Mouse (Mus musculus) CH12.LX (cell line): ENCODE measurements at regions not wholly inside any gene's neighbourhood (a gene's known extent, or its start where the extent isn't known, plus 50 kb on each side); places are given as distances from the start of the nearest gene placed in this dataset.

Experiments
- DNase-seq: peaks from one replicate; pipeline ENCODE4 v3.0.0-alpha.2; 2013; ENCODE audit errors: extremely low read depth
- H3K27ac ChIP-seq: 2 replicates; pipeline ENCODE4 v1.5.1; 2012; ENCODE audit warnings: low read depth, mild to moderate bottlenecking, control low read depth, moderate library complexity; ENCODE audit not compliant: insufficient read depth
- H3K27me3 ChIP-seq: replicated peaks from 2 replicates; pipeline ENCODE3; 2012; ENCODE audit warnings: inconsistent platforms
- H3K36me3 ChIP-seq, 2 experiments: replicated peaks in 1 of 2; 2 replicates each; pipeline versions ENCODE3 to v1.6.1; 2012; ENCODE audit warnings: inconsistent platforms in 1 of 2, low read length in 1 of 2, mild to moderate bottlenecking in 1 of 2, mixed read lengths in 1 of 2, moderate library complexity in 1 of 2; ENCODE audit not compliant: control insufficient read depth in 1 of 2, insufficient read depth in 1 of 2
- H3K4me1 ChIP-seq, 2 experiments: 2 replicates each; pipeline ENCODE4 v1.6.1; 2012; ENCODE audit warnings: inconsistent platforms in 1 of 2, moderate library complexity in 1 of 2; ENCODE audit not compliant: insufficient read depth in 2 of 2, control insufficient read depth in 1 of 2
- H3K4me2 ChIP-seq: 2 replicates; pipeline ENCODE4 v1.6.1; 2012; ENCODE audit warnings: low read depth, mild to moderate bottlenecking, control low read depth; ENCODE audit not compliant: poor library complexity, insufficient read depth, severe bottlenecking
- H3K4me3 ChIP-seq, 3 experiments: fragments of 150-350 bp in 1 of 3; sonication (generic) in 1 of 3; replicated peaks in 1 of 3; 2 replicates each; pipeline versions ENCODE3 to v1.5.1; 2011 to 2012; ENCODE audit warnings: low read depth in 2 of 3, low read length in 2 of 3, mild to moderate bottlenecking in 2 of 3, moderate library complexity in 2 of 3, control low read depth in 1 of 3, improper control_type of control experiment in 1 of 3, inconsistent platforms in 1 of 3, mixed read lengths in 1 of 3; ENCODE audit not compliant: poor library complexity in 1 of 3
- H3K79me2 ChIP-seq: replicated peaks from 2 replicates; pipeline ENCODE4 v1.6.1; 2012; ENCODE audit warnings: mild to moderate bottlenecking, moderate library complexity; ENCODE audit not compliant: control insufficient read depth, poor library complexity, insufficient read depth, severe bottlenecking; ENCODE audit errors: extremely low read depth
- H3K9ac ChIP-seq: 2 replicates; pipeline ENCODE4 v1.6.1; 2012; ENCODE audit warnings: low read depth, mild to moderate bottlenecking, control low read depth, moderate library complexity; ENCODE audit not compliant: insufficient read depth
- H3K9me3 ChIP-seq: replicated peaks from 2 replicates; pipeline ENCODE3; 2012; ENCODE audit warnings: low read length, inconsistent platforms, mixed read lengths
- BHLHE40 ChIP-seq: IDR thresholded peaks from 2 replicates; pipeline ENCODE4 v1.6.1; 2011; ENCODE audit warnings: mild to moderate bottlenecking, low read depth, low read length, improper control_type of control experiment
- ETS1 ChIP-seq: conservative IDR thresholded peaks from 2 replicates; pipeline ENCODE4 v1.6.1; 2012; ENCODE audit warnings: low read depth, mild to moderate bottlenecking, inconsistent platforms, low read length, improper control_type of control experiment, moderate library complexity
- GABPA ChIP-seq: IDR thresholded peaks from 2 replicates; pipeline ENCODE4 v1.6.1; 2012; ENCODE audit warnings: low read depth, low read length, improper control_type of control experiment, inconsistent platforms; ENCODE audit not compliant: insufficient replicate concordance
- HCFC1 ChIP-seq: IDR thresholded peaks from 2 replicates; pipeline ENCODE4 v1.6.1; 2012; ENCODE audit warnings: low read depth, mild to moderate bottlenecking, inconsistent platforms, low read length, improper control_type of control experiment
- JUN ChIP-seq: IDR thresholded peaks from 2 replicates; pipeline ENCODE4 v1.6.1; 2011; ENCODE audit warnings: low read depth, mild to moderate bottlenecking, low read length, improper control_type of control experiment, moderate library complexity; ENCODE audit not compliant: insufficient read depth
- JUND ChIP-seq: conservative IDR thresholded peaks from 2 replicates; pipeline ENCODE4 v1.6.1; 2011; ENCODE audit warnings: low read depth, low read length, improper control_type of control experiment
- KAT2A ChIP-seq: IDR thresholded peaks from 2 replicates; pipeline ENCODE4 v1.6.1; 2012; ENCODE audit warnings: low read length, improper control_type of control experiment, inconsistent platforms; ENCODE audit not compliant: insufficient replicate concordance
- MAFK ChIP-seq: IDR thresholded peaks from 2 replicates; pipeline ENCODE4 v1.6.1; 2011; ENCODE audit warnings: low read length, improper control_type of control experiment; ENCODE audit not compliant: insufficient replicate concordance
- MEF2A ChIP-seq: IDR thresholded peaks from 2 replicates; pipeline ENCODE4 v1.6.1; 2014; ENCODE audit warnings: low read depth, mild to moderate bottlenecking, inconsistent platforms, low read length, improper control_type of control experiment, borderline replicate concordance
- MXI1 ChIP-seq: IDR thresholded peaks from 2 replicates; pipeline ENCODE4 v1.6.1; 2011; ENCODE audit warnings: mild to moderate bottlenecking, low read depth, low read length, improper control_type of control experiment
- NRF1 ChIP-seq: IDR thresholded peaks from 2 replicates; pipeline ENCODE4 v1.6.1; 2014; ENCODE audit warnings: low read depth, mild to moderate bottlenecking, inconsistent platforms, low read length, improper control_type of control experiment, moderate library complexity
- PAX5 ChIP-seq: IDR thresholded peaks from 2 replicates; pipeline ENCODE4 v1.6.1; 2012; ENCODE audit warnings: low read length, inconsistent platforms, mixed read lengths
- POLR2A ChIP-seq: IDR thresholded peaks from 2 replicates; pipeline ENCODE4 v1.6.1; 2011; ENCODE audit warnings: low read depth, mild to moderate bottlenecking, improper control_type of control experiment, low read length
- RCOR1 ChIP-seq: conservative IDR thresholded peaks from 2 replicates; pipeline ENCODE4 v1.6.1; 2012; ENCODE audit warnings: low read depth, mild to moderate bottlenecking, inconsistent platforms, low read length, improper control_type of control experiment
- SIN3A ChIP-seq: IDR thresholded peaks from 2 replicates; pipeline ENCODE4 v1.6.1; 2012; ENCODE audit warnings: low read length, improper control_type of control experiment, inconsistent platforms
- SMC3 ChIP-seq: IDR thresholded peaks from 2 replicates; pipeline ENCODE4 v1.6.1; 2011; ENCODE audit warnings: low read depth, low read length, improper control_type of control experiment
- USF1 ChIP-seq: IDR thresholded peaks from 2 replicates; pipeline ENCODE4 v1.6.1; 2014; ENCODE audit warnings: low read depth, mild to moderate bottlenecking, inconsistent platforms, low read length, improper control_type of control experiment
- USF2 ChIP-seq: conservative IDR thresholded peaks from 2 replicates; pipeline ENCODE4 v1.6.1; 2011; ENCODE audit warnings: low read depth, low read length, improper control_type of control experiment
- dilution Hi-C: fragments of 300-500 bp; cut with MboI; formaldehyde crosslinking; loops from 2 replicates; pipeline ENCODE4 v1.14.3; 2020; ENCODE audit warnings: low sequenced_read_pairs; ENCODE audit not compliant: extremely low pct_unique_long_range_greater_than_20kb, extremely low pct_ligation_motif_present
- in situ Hi-C: fragments of 300-500 bp; cut with MboI; formaldehyde crosslinking; loops from 3 replicates; pipeline ENCODE4 v1.14.3; 2019; ENCODE audit warnings: low sequenced_read_pairs, low pct_ligation_motif_present, low pct_unique_long_range_greater_than_20kb, mixed read lengths

DNA sequence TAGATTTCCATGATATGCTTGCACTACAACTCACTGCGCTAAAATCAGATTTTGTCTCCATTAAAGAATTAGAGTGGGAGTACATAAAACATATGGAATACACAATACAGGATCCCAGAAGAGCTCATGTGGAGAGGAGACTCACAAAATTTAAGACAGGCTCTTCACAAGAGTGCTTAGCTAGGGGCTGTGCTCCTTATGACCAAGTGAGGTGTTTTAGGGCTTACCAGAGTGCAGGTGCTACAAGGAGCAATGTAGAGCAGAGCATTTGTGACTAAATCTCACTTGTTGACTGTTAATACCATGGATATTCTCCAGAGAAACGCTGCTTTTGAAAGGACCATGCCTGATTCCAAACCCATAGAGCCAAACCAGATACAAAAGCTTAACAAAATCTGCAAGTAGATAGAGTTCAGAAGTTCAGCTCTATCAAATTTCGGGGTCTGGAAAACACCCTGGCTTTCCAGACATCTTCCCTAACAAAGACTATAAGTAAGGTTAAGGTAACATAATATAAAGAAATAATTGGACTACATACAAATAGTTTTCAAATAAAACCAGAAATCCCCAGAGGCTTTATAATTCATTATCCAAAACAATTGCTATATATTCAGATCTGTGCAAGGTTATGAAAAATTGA is 721.0 kb downstream of the Diaph3 start:
- Histone ChIP-seq H3K27me3 (no peaks in the 10 kb centered on the region), H3K4me3 (no peak overlapping the region), H3K36me3 (no peaks in the 10 kb centered on the region), H3K9me3 (peaks cover 3% of the 10 kb centered on the region), H3K79me2 (no peaks in the 10 kb centered on the region), H3K9ac (no peak overlapping the region), H3K27ac (no peak overlapping the region), H3K4me2 (no peak overlapping the region), H3K4me1 (no peaks in the 10 kb centered on the region)
- in situ Hi-C loops, result no loop called here
- no peak for DNase-seq
- dilution Hi-C loops, result no loop called here
- no peak for TF ChIP-seq MAFK
- no peak for TF ChIP-seq PAX5
- TF ChIP-seq SIN3A, result no peak

DNA sequence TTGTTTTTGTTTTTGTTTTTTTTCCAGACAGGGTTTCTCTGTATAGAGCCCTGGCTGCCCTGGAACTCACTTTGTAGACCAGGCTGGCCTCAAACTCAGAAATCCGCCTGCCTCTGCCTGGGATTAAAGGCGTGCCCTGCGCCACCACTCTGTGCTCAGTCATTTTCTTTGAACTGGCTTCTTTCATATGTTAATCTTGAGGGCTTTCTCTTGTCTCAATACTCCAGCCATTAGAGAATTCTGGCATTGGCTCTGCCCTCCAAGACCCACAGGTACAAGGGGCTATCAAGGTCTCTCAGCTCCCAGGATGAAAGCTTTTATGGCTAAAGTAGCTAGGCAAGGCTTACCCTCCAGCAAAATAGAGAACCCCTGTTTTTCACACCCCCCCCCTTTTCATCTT is 744.2 kb downstream of the Diaph3 start:
- Histone ChIP-seq H3K4me2 (no peak overlapping the region), H3K36me3 (no peaks in the 10 kb centered on the region), H3K4me3 (no peak overlapping the region), H3K27ac (no peak overlapping the region), H3K4me1 (no peaks in the 10 kb centered on the region), H3K9ac (no peak overlapping the region), H3K9me3 (peaks cover 25% of the 10 kb centered on the region), H3K79me2 (no peaks in the 10 kb centered on the region), H3K27me3 (no peaks in the 10 kb centered on the region)
- TF ChIP-seq PAX5 (no peak), RCOR1 (no peak)
- dilution Hi-C loops (no loop called here), in situ Hi-C loops (no loop called here)
- DNase-seq, result no peak

DNA sequence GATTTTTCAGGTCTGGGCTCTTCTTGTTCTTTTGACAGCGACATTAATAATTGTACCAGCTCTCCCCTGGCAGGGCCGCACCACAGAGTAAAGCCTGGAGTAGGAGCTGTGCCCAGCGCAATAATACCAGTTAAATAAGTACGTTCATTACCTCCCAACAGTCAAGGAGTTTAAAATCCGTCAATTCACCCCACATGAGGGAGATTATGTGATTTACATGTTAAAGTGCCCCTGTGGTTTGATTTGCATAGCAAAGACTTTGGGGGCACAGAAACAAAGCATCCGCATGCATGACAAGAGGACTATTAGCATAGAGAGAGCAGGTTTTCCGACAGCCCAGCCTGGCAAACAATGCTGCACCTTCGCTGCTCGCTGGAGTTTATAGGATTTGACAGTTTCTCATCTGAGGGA is 745.1 kb downstream of the Diaph3 start:
- Histone ChIP-seq H3K27me3 (no peaks in the 10 kb centered on the region), H3K9me3 (peaks cover 23% of the 10 kb centered on the region), H3K4me1 (no peaks in the 10 kb centered on the region), H3K4me3 (no peak overlapping the region), H3K9ac (no peak overlapping the region), H3K79me2 (no peaks in the 10 kb centered on the region), H3K4me2 (no peak overlapping the region), H3K27ac (no peak overlapping the region), H3K36me3 (no peaks in the 10 kb centered on the region)
- in situ Hi-C loops, result no loop called here
- TF ChIP-seq SMC3 (no peak), HCFC1 (no peak), POLR2A (no peak), USF2 (no peak), NRF1 (no peak), GABPA (no peak), MXI1 (no peak), USF1 (no peak), JUN (no peak), KAT2A (no peak), SIN3A (no peak), MEF2A (no peak), JUND (no peak), BHLHE40 (no peak), ETS1 (no peak)
- DNase-seq, result no peak
- dilution Hi-C loops, result no loop called here
